Comparison of ENCODE assay signal across 9 mouse cellular contexts in the genomic region with DNA sequence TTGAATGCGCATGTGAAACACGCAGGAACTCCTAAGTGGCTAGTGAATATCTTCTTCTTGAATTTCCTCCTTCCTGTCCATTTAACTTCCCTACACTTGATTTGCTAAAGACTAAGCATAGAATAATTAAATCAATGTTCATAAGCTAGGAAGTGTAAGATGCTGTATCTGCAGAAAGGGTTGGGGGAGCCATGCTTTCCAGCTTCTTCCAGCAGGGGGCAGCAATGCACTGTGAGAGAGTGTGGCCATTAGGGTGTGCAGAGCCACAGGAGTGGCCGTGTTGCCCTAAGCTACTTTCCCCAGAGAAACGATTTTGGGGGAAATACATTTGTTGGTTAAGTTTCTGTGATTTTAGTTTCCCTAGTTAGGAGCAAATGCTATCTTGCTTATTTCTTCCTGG.
DNase-seq lines count a peak whose midpoint lies in the region; ATAC-seq and TF ChIP-seq lines count a peak whose summit lies in the region.
"Had no signal": no experiment of that assay in that cellular context is flagged by ENCODE, and none has a peak within 500 bp of the region (broad histone marks: within the 10 kb centered on the region; RNA-seq: fewer than 3 reads in every experiment).

No protein-coding gene starts in this region.

- H3K27me3 ChIP-seq in MEL (ENCODE audit: control insufficient read depth in 1 of 2, insufficient read depth in 2 of 2, low read length in 2 of 2): no peaks in the 10 kb centered on the region
- no peaks in the 10 kb centered on the region for H3K27me3 ChIP-seq in hindbrain, embryonic 11.5 days (ENCODE audit: control insufficient read depth, insufficient read depth, low read length)
- no peaks in the 10 kb centered on the region for H3K27me3 ChIP-seq in midbrain, embryonic 12.5 days

- intact Hi-C loops in left cerebral cortex, adult 2 months (cut with DNase I): loop anchor here (1.0 to 5.0 kb wide), 3 partner anchors 416 to 760 kb away; a partner anchor contains a TSS

- no peak for TF ChIP-seq EP300 in MEL (IDR thresholded peaks at IDR 0.05; ENCODE audit: low read depth in 1 of 2, low read length in 2 of 2)

- peak; percentile 23 for DNase-seq in MEL (ENCODE audit: low read depth, low spot score)
- peak; percentile 92 for DNase-seq in hindbrain, embryonic 11.5 days (ENCODE audit: low spot score)
- peak; percentile 78 to 91 for DNase-seq in left cerebral cortex, adult 2 months (ENCODE audit: extremely low spot score in 1 of 2, low spot score in 2 of 2)
- DNase-seq in spleen, adult 12 weeks (ENCODE audit: low spot score): peak; percentile 32

- peak; percentile 48 for TF ChIP-seq RAD21 in MEL (IDR thresholded peaks at IDR 0.05; ENCODE audit: low read depth, low read length)

- H3K79me2 ChIP-seq in MEL (ENCODE audit: control insufficient read depth, insufficient read depth, low read length, poor library complexity): no peaks in the 10 kb centered on the region

- H3K4me1 ChIP-seq in MEL (ENCODE audit: control insufficient read depth in 1 of 2, insufficient read depth in 2 of 2, low read length in 2 of 2): no peaks in the 10 kb centered on the region
- no peaks in the 10 kb centered on the region for H3K4me1 ChIP-seq in bone marrow, adult 2 months (ENCODE audit: control insufficient read depth, insufficient read depth, low read length)
- H3K4me1 ChIP-seq in embryonic fibroblast, embryonic 13.5 days (ENCODE audit: control insufficient read depth, insufficient read depth, low read length): peaks cover 7% of the 10 kb centered on the region
- H3K4me1 ChIP-seq in hindbrain, embryonic 11.5 days (replicated peaks; ENCODE audit: control insufficient read depth, insufficient read depth, low read length): no peaks in the 10 kb centered on the region
- no peaks in the 10 kb centered on the region for H3K4me1 ChIP-seq in midbrain, embryonic 12.5 days

- TF ChIP-seq CTCF in MEL (IDR thresholded peaks at IDR 0.05 in 2 of 3, conservative IDR thresholded peaks at IDR 0.05 in 1 of 3; ENCODE audit: control insufficient read depth in 1 of 3, insufficient read depth in 1 of 3, low read depth in 2 of 3, low read length in 3 of 3, poor library complexity in 1 of 3, severe bottlenecking in 1 of 3): peak; percentile 46 to 73 (median 52)
- peak; percentile 93 for TF ChIP-seq CTCF in bone marrow, adult 2 months (IDR thresholded peaks at IDR 0.05; ENCODE audit: control insufficient read depth, insufficient read depth, low read length)
- peak; percentile 94 for TF ChIP-seq CTCF in embryonic fibroblast, embryonic 13.5 days (IDR thresholded peaks at IDR 0.05; ENCODE audit: borderline replicate concordance, insufficient read depth, low read length)
- peak; percentile 98 for TF ChIP-seq CTCF in left cerebral cortex, adult 2 months (IDR thresholded peaks at IDR 0.05)

- H3K4me3 ChIP-seq in MEL (ENCODE audit: control insufficient read depth in 1 of 2, insufficient read depth in 1 of 2, low read depth in 2 of 2, low read length in 2 of 2): no peak overlapping the region
- no peak overlapping the region for H3K4me3 ChIP-seq in bone marrow, adult 2 months (replicated peaks; ENCODE audit: control insufficient read depth, low read depth, low read length)
- no peak overlapping the region for H3K4me3 ChIP-seq in embryonic fibroblast, embryonic 13.5 days (ENCODE audit: insufficient read depth, low read length)
- no peak overlapping the region for H3K4me3 ChIP-seq in hindbrain, embryonic 11.5 days (ENCODE audit: low read depth, low read length)
- H3K4me3 ChIP-seq in left cerebral cortex, adult 2 months: no peak overlapping the region
- H3K4me3 ChIP-seq in midbrain, embryonic 12.5 days: no peak overlapping the region

- H3K4me2 ChIP-seq in hindbrain, embryonic 11.5 days (replicated peaks; ENCODE audit: low read depth, low read length): no peak overlapping the region
- H3K4me2 ChIP-seq in midbrain, embryonic 12.5 days (replicated peaks): no peak overlapping the region

- H3K36me3 ChIP-seq in MEL (ENCODE audit: control insufficient read depth in 1 of 2, insufficient read depth in 2 of 2, low read length in 2 of 2): no peaks in the 10 kb centered on the region
- no peaks in the 10 kb centered on the region; the same call in 1 of the 2 replicates for H3K36me3 ChIP-seq in hindbrain, embryonic 11.5 days (ENCODE audit: control insufficient read depth, insufficient read depth, low read length)
- H3K36me3 ChIP-seq in midbrain, embryonic 12.5 days: peaks cover 59% of the 10 kb centered on the region

- H3K27ac ChIP-seq in MEL (ENCODE audit: control insufficient read depth, low read depth, low read length): no peak overlapping the region
- no peak overlapping the region for H3K27ac ChIP-seq in bone marrow, adult 2 months (ENCODE audit: control insufficient read depth, insufficient read depth, low read depth, low read length, poor library complexity)
- no peak overlapping the region; the same call in 1 of the 2 replicates for H3K27ac ChIP-seq in embryonic fibroblast, embryonic 13.5 days (ENCODE audit: insufficient read depth, low read length)
- no peak overlapping the region for H3K27ac ChIP-seq in hindbrain, embryonic 11.5 days (ENCODE audit: low read depth, low read length)
- no peak overlapping the region for H3K27ac ChIP-seq in left cerebral cortex, adult 2 months
- no peak overlapping the region for H3K27ac ChIP-seq in midbrain, embryonic 12.5 days (replicated peaks)
- H3K27ac ChIP-seq: macrophage had no signal

- TF ChIP-seq POLR2A in MEL (IDR thresholded peaks at IDR 0.05; ENCODE audit: control insufficient read depth in 1 of 2, insufficient read depth in 1 of 2, low read depth in 1 of 2, low read length in 2 of 2, poor library complexity in 1 of 2): no peak
- TF ChIP-seq POLR2A in bone marrow, adult 2 months (IDR thresholded peaks at IDR 0.05; ENCODE audit: borderline replicate concordance, control insufficient read depth, low read depth, low read length): no peak
- no peak for TF ChIP-seq POLR2A in embryonic fibroblast, embryonic 13.5 days (IDR thresholded peaks at IDR 0.05; ENCODE audit: low read depth, low read length)

- no peak for ATAC-seq in hindbrain, embryonic 11.5 days (ENCODE audit: low FRiP score)
- 0 out of 2 replicates have a peak, but pooled peaks have one; percentile 52 for ATAC-seq in midbrain, embryonic 12.5 days (ENCODE audit: low FRiP score, low read depth)
- ATAC-seq in monocyte, adult 5-6 weeks (replicated peaks; ENCODE audit: insufficient number of reproducible peaks, low FRiP score, low TSS enrichment, poor library complexity, severe bottlenecking): no peak

- H3K9me3 ChIP-seq in MEL (replicated peaks; ENCODE audit: insufficient read depth, low read length): no peaks in the 10 kb centered on the region
- H3K9me3 ChIP-seq in hindbrain, embryonic 11.5 days (ENCODE audit: control insufficient read depth, low read length): no peaks in the 10 kb centered on the region
- H3K9me3 ChIP-seq in midbrain, embryonic 12.5 days: no peaks in the 10 kb centered on the region

- H3K9ac ChIP-seq in MEL (ENCODE audit: control insufficient read depth, low read depth, low read length, poor library complexity, severe bottlenecking): no peak overlapping the region
- H3K9ac ChIP-seq in hindbrain, embryonic 11.5 days (ENCODE audit: low read depth, low read length): no peak overlapping the region
- no peak overlapping the region for H3K9ac ChIP-seq in midbrain, embryonic 12.5 days (replicated peaks)

- WGBS in bone marrow, adult 2 months: 43% methylated on average over 4 of the region's 4 CpGs
- WGBS in hindbrain, embryonic 11.5 days: 46% methylated on average over 4 of the region's 4 CpGs
- 37% methylated on average over 4 of the region's 4 CpGs for WGBS in midbrain, embryonic 12.5 days

TF ChIP-seq in MEL, 35 proteins besides CTCF, POLR2A, EP300 and RAD21:
- TF ChIP-seq MXI1 (IDR thresholded peaks at IDR 0.05; ENCODE audit: low read depth, low read length) (no peak), ZKSCAN1 (IDR thresholded peaks at IDR 0.05; ENCODE audit: low read depth, low read length) (no peak), MAX (IDR thresholded peaks at IDR 0.05; ENCODE audit: low read length) (no peak), MAZ (IDR thresholded peaks at IDR 0.05; ENCODE audit: low read depth, low read length) (no peak), JUND (IDR thresholded peaks at IDR 0.05; ENCODE audit: low read depth, low read length) (no peak), POLR2AphosphoS2 (IDR thresholded peaks at IDR 0.05; ENCODE audit: low read length) (no peak), UBTF (IDR thresholded peaks at IDR 0.05; ENCODE audit: borderline replicate concordance, insufficient read depth, low read depth, low read length) (no peak), BHLHE40 (IDR thresholded peaks at IDR 0.05; ENCODE audit: borderline replicate concordance, low read depth, low read length) (no peak), TCF12 (IDR thresholded peaks at IDR 0.05; ENCODE audit: low read depth, low read length) (no peak), SIN3A (IDR thresholded peaks at IDR 0.05; ENCODE audit: low read length) (no peak), GATA1 (IDR thresholded peaks at IDR 0.05; ENCODE audit: low read depth, low read length) (no peak), HCFC1 (IDR thresholded peaks at IDR 0.05; ENCODE audit: low read depth, low read length) (no peak), MYB (IDR thresholded peaks at IDR 0.05; ENCODE audit: low read depth, low read length) (no peak), ZC3H11A (IDR thresholded peaks at IDR 0.05; ENCODE audit: low read depth, low read length) (no peak), NELFE (IDR thresholded peaks at IDR 0.05; ENCODE audit: low read depth, low read length) (no peak)

Comparison
In these comparisons a context has a peak if more than half of its experiments do, and no peak if none do; other contexts are left out.
1. DNase-seq: peak in every context shown above with its lines; median percentile 92 in hindbrain, embryonic 11.5 days; 84 in left cerebral cortex, adult 2 months; 32 in spleen, adult 12 weeks; 23 in MEL.